Mouse (Mus musculus) liver, embryonic 16.5 days (tissue): Measurements from ENCODE around the gene Agap1. TPM values are rescaled to one million over a fixed set of nuclear protein-coding genes. Genes with fewer than 3 reads are reported as not detected.

Experiments
- ATAC-seq: fragments of 200-750 bp; cut with Nextera tagmentation; 2 replicates; pipeline ENCODE4 v1.8.0; 2017; ENCODE audit warnings: low read depth, mild to moderate bottlenecking, moderate number of reproducible peaks, moderate library complexity
- H3K27ac ChIP-seq: fragments of 300-500 bp; sonication (generic); 2 replicates; pipeline ENCODE4 v1.5.1; 2014; ENCODE audit warnings: mild to moderate bottlenecking, low read length
- H3K27me3 ChIP-seq: fragments of 300-500 bp; sonication (generic); 2 replicates; pipeline ENCODE4 v1.6.1; 2014; ENCODE audit warnings: low read depth, low read length, mixed read lengths; ENCODE audit not compliant: control insufficient read depth, insufficient read depth
- H3K36me3 ChIP-seq: fragments of 300-500 bp; sonication (generic); 2 replicates; pipeline ENCODE4 v1.6.1; 2014; ENCODE audit warnings: mild to moderate bottlenecking; ENCODE audit not compliant: control insufficient read depth, insufficient read depth
- H3K4me1 ChIP-seq: fragments of 300-500 bp; sonication (generic); 2 replicates; pipeline ENCODE4 v1.6.1; 2014; ENCODE audit warnings: low read depth, low read length, mixed read lengths; ENCODE audit not compliant: control insufficient read depth
- H3K4me2 ChIP-seq: fragments of 300-500 bp; sonication (generic); 2 replicates; pipeline ENCODE4 v1.6.1; 2014; ENCODE audit warnings: low read depth, low read length, mixed read lengths
- H3K4me3 ChIP-seq: fragments of 300-500 bp; sonication (generic); 2 replicates; pipeline ENCODE4 v1.5.1; 2014; ENCODE audit warnings: low read depth, mild to moderate bottlenecking, low read length
- H3K9ac ChIP-seq: fragments of 300-500 bp; sonication (generic); 2 replicates; pipeline ENCODE4 v1.6.1; 2014; ENCODE audit warnings: low read depth, low read length
- H3K9me3 ChIP-seq: fragments of 300-500 bp; sonication (generic); replicated peaks from 2 replicates; pipeline ENCODE4 v1.6.1; 2016; ENCODE audit warnings: low read length; ENCODE audit not compliant: control insufficient read depth
- WGBS: fragments of 180-500 bp; shearing (Covaris S2); extraction: QIAGEN DNeasy Blood & Tissue Kit; methylation state at CpG from one replicate; pipeline ENCODE4 v1.1.7; 2014; ENCODE audit not compliant: insufficient replicate concordance; 5-methylcytosine and 5-hydroxymethylcytosine counted together
- polyA plus RNA-seq: library from polyadenylated mRNA; unstranded; fragments of >200 nt; fragmentation: Nextera tagmentation; extraction: Ambion mirVana; gene quantifications from 2 replicates; pipeline ENCODE4 v1.2.1, GENCODE M21; 2015

Gene Agap1
- polyA plus RNA-seq, 1 experiment from 2014 or later, result 1.1 TPM

- Histone ChIP-seq H3K36me3 (no peaks in the 10 kb centered on the region), H3K4me1 (no peaks in the 10 kb centered on the region), H3K9ac (no peak overlapping the region), H3K27me3 (no peaks in the 10 kb centered on the region), H3K4me2 (no peak overlapping the region), H3K27ac (no peak overlapping the region), H3K4me3 (no peak overlapping the region), H3K9me3 (no peaks in the 10 kb centered on the region)
- no peak for ATAC-seq
- 72% methylated on average over 7 of the region's 7 CpGs for WGBS
Measured at GRCm38 (mm10) chr1:89849861-89850230, 395.2 kb downstream of the Agap1 start.

GRCm38 (mm10) chr1:89850681-89851414 is 396.2 kb downstream of the Agap1 start:
- Histone ChIP-seq H3K4me3 (no peak overlapping the region), H3K9ac (no peak overlapping the region), H3K36me3 (no peaks in the 10 kb centered on the region), H3K27ac (no peak overlapping the region), H3K27me3 (no peaks in the 10 kb centered on the region), H3K4me2 (no peak overlapping the region), H3K4me1 (no peaks in the 10 kb centered on the region), H3K9me3 (no peaks in the 10 kb centered on the region)
- WGBS, result 66% methylated on average over 11 of the region's 11 CpGs
- no peak for ATAC-seq

GRCm38 (mm10) chr1:89859182-89859581 is 404.6 kb downstream of the Agap1 start:
- H3K36me3 ChIP-seq, result no peaks in the 10 kb centered on the region
- no peak overlapping the region for H3K9ac ChIP-seq
- no peak overlapping the region for H3K27ac ChIP-seq
- no peaks in the 10 kb centered on the region for H3K27me3 ChIP-seq
- no peak for ATAC-seq
- H3K4me3 ChIP-seq, result no peak overlapping the region
- 11% methylated on average over 3 of the region's 3 CpGs for WGBS
- no peak overlapping the region for H3K4me2 ChIP-seq
- no peaks in the 10 kb centered on the region for H3K9me3 ChIP-seq
- no peaks in the 10 kb centered on the region for H3K4me1 ChIP-seq

- Histone ChIP-seq H3K4me2 (no peak overlapping the region), H3K36me3 (no peaks in the 10 kb centered on the region), H3K4me1 (no peaks in the 10 kb centered on the region), H3K27ac (no peak overlapping the region), H3K27me3 (no peaks in the 10 kb centered on the region), H3K9me3 (no peaks in the 10 kb centered on the region), H3K9ac (no peak overlapping the region), H3K4me3 (no peak overlapping the region)
- ATAC-seq, result no peak
- WGBS, result 67% methylated on average over 2 of the region's 2 CpGs
Measured at GRCm38 (mm10) chr1:89860017-89860730, 405.6 kb downstream of the Agap1 start.

GRCm38 (mm10) chr1:89865787-89866186 is 411.2 kb downstream of the Agap1 start:
- Histone ChIP-seq H3K4me2 (no peak overlapping the region), H3K27ac (no peak overlapping the region), H3K36me3 (no peaks in the 10 kb centered on the region), H3K9me3 (no peaks in the 10 kb centered on the region), H3K4me1 (no peaks in the 10 kb centered on the region), H3K27me3 (no peaks in the 10 kb centered on the region), H3K4me3 (no peak overlapping the region), H3K9ac (no peak overlapping the region)
- 63% methylated on average over 6 of the region's 6 CpGs for WGBS
- no peak for ATAC-seq

- Histone ChIP-seq H3K27ac (no peak overlapping the region), H3K4me2 (no peak overlapping the region), H3K9me3 (no peaks in the 10 kb centered on the region), H3K4me3 (no peak overlapping the region), H3K9ac (no peak overlapping the region), H3K36me3 (no peaks in the 10 kb centered on the region), H3K27me3 (no peaks in the 10 kb centered on the region), H3K4me1 (no peaks in the 10 kb centered on the region)
- no peak for ATAC-seq
- 67% methylated on average over 4 of the region's 4 CpGs for WGBS
Measured at GRCm38 (mm10) chr1:89867847-89868246, 413.2 kb downstream of the Agap1 start.

GRCm38 (mm10) chr1:89870134-89870905 is 415.7 kb downstream of the Agap1 start:
- 55% methylated on average over 12 of the region's 12 CpGs for WGBS
- no peak overlapping the region for H3K4me3 ChIP-seq
- H3K27me3 ChIP-seq, result no peaks in the 10 kb centered on the region
- no peak overlapping the region for H3K4me2 ChIP-seq
- ATAC-seq, result no peak
- H3K4me1 ChIP-seq, result no peaks in the 10 kb centered on the region
- no peak overlapping the region for H3K9ac ChIP-seq
- no peaks in the 10 kb centered on the region for H3K9me3 ChIP-seq
- no peak overlapping the region for H3K27ac ChIP-seq
- H3K36me3 ChIP-seq, result no peaks in the 10 kb centered on the region

- H3K9me3 ChIP-seq, result no peaks in the 10 kb centered on the region
- 54% methylated on average over 6 of the region's 6 CpGs for WGBS
- H3K4me3 ChIP-seq, result no peak overlapping the region
- no peak overlapping the region for H3K27ac ChIP-seq
- H3K4me2 ChIP-seq, result no peak overlapping the region
- no peak for ATAC-seq
- H3K9ac ChIP-seq, result no peak overlapping the region
- H3K27me3 ChIP-seq, result no peaks in the 10 kb centered on the region
- no peaks in the 10 kb centered on the region for H3K4me1 ChIP-seq
- H3K36me3 ChIP-seq, result no peaks in the 10 kb centered on the region
Measured at GRCm38 (mm10) chr1:89870906-89871211, 416.3 kb downstream of the Agap1 start.
